Mouse (Mus musculus) kidney, adult 2 months (tissue): ENCODE data around the gene Il31.

Experiments used
- CTCF ChIP-seq: fragments of 200-500 bp; conservative IDR thresholded peaks from 2 replicates; pipeline ENCODE4 v1.5.1; 2011; ENCODE audit warnings: low read depth, mild to moderate bottlenecking, control low read depth, low read length, moderate library complexity, mixed read lengths; ENCODE audit not compliant: insufficient read depth, insufficient read length
- POLR2A ChIP-seq: fragments of 200-500 bp; IDR thresholded peaks from one replicate; pipeline ENCODE4 v1.6.1; 2011; ENCODE audit warnings: low read depth, low read length, control low read depth

GRCm38 (mm10) chr5:123432305-123432874 lies 56.9 kb downstream of the Il31 start:
- TF ChIP-seq CTCF (no peak), POLR2A (no peak)
